Mouse (Mus musculus) heart, adult 11 months (tissue): ENCODE results near the gene Zbtb46.
A peak's percentile ranks its signal among the peaks of the same experiment; 100 is the strongest.

Experiments
- DNase-seq: peaks from one replicate; pipeline ENCODE4 v3.0.0; 2022

The Zbtb46 gene

GRCm38 (mm10) chr2:181463008-181463738 lies 3.9 kb upstream of the Zbtb46 start:
- peak; percentile 98 for DNase-seq

- no peak for DNase-seq
These were observed 3.4 kb upstream of the Zbtb46 start for GRCm38 (mm10) chr2:181462604-181463003.

- DNase-seq = no peak
These were observed 2.4 kb upstream of the Zbtb46 start for GRCm38 (mm10) chr2:181461536-181462100.

- peak; percentile 99 for DNase-seq
These were observed 721 bp upstream of the Zbtb46 start for GRCm38 (mm10) chr2:181459673-181460621.

- peak; percentile 96 for DNase-seq
These were observed 644 bp downstream of the Zbtb46 start for GRCm38 (mm10) chr2:181458411-181459152.

- no peak for DNase-seq
These were observed 1.4 kb downstream of the Zbtb46 start for GRCm38 (mm10) chr2:181457831-181458230.

GRCm38 (mm10) chr2:181455899-181456298 lies 3.3 kb downstream of the Zbtb46 start:
- DNase-seq = peak; percentile 88

- DNase-seq = no peak
These were observed 6.0 kb downstream of the Zbtb46 start for GRCm38 (mm10) chr2:181453274-181453673.

GRCm38 (mm10) chr2:181452181-181452580 lies 7.0 kb downstream of the Zbtb46 start:
- DNase-seq = no peak

- no peak for DNase-seq
These were observed 16.2 kb downstream of the Zbtb46 start for GRCm38 (mm10) chr2:181443016-181443415.

GRCm38 (mm10) chr2:181438176-181438575 lies 21.1 kb downstream of the Zbtb46 start:
- no peak for DNase-seq

GRCm38 (mm10) chr2:181436246-181436645 lies 23.0 kb downstream of the Zbtb46 start:
- peak; percentile 90 for DNase-seq

GRCm38 (mm10) chr2:181423834-181424233 lies 35.4 kb downstream of the Zbtb46 start:
- no peak for DNase-seq

- no peak for DNase-seq
These were observed 38.2 kb downstream of the Zbtb46 start for GRCm38 (mm10) chr2:181420903-181421638.

GRCm38 (mm10) chr2:181420426-181420825 lies 38.8 kb downstream of the Zbtb46 start:
- DNase-seq = no peak

GRCm38 (mm10) chr2:181419359-181419758 lies 39.9 kb downstream of the Zbtb46 start:
- DNase-seq = no peak

- DNase-seq = peak; percentile 92
These were observed 43.3 kb downstream of the Zbtb46 start for GRCm38 (mm10) chr2:181415945-181416344.

- no peak for DNase-seq
These were observed 46.1 kb downstream of the Zbtb46 start for GRCm38 (mm10) chr2:181413141-181413540.

- DNase-seq = peak; percentile 94
These were observed 48.3 kb downstream of the Zbtb46 start for GRCm38 (mm10) chr2:181410760-181411473.

- no peak for DNase-seq
These were observed 49.6 kb downstream of the Zbtb46 start for GRCm38 (mm10) chr2:181409643-181410042.

- DNase-seq = no peak
These were observed 55.5 kb downstream of the Zbtb46 start for GRCm38 (mm10) chr2:181403722-181404121.
